In genomic region chr14:79288280-79288679, GRCm38 (mm10) we compare ENCODE assay signal across 15 mouse cellular contexts. TPM values are rescaled to one million over a fixed set of nuclear protein-coding genes. Genes with fewer than 3 reads are reported as not detected.
DNase-seq lines count a peak whose midpoint lies in the region; TF ChIP-seq lines count a peak whose summit lies in the region.
"Had no signal": no experiment of that assay in that cellular context is flagged by ENCODE, and none has a peak within 500 bp of the region (broad histone marks: within the 10 kb centered on the region; RNA-seq: fewer than 3 reads in every experiment).

No protein-coding gene starts in this region.

- no peak overlapping the region for H3K27ac ChIP-seq in layer of hippocampus, adult 2 months
- no peak overlapping the region for H3K27ac ChIP-seq in CH12.LX (ENCODE audit: insufficient read depth, low read depth)
- no peak overlapping the region for H3K27ac ChIP-seq in cortical plate, adult 2 months (ENCODE audit: insufficient read depth, low read length)
- H3K27ac ChIP-seq in spleen, adult 2 months (ENCODE audit: insufficient read depth, low read length): no peak overlapping the region
- H3K27ac ChIP-seq: neural tube, embryonic 15.5 days had no signal

- no peak overlapping the region for H3K4me3 ChIP-seq in layer of hippocampus, adult 2 months
- no peak overlapping the region for H3K4me3 ChIP-seq in CH12.LX (replicated peaks in 1 of 3; ENCODE audit: low read depth in 2 of 3, low read length in 2 of 3, poor library complexity in 1 of 3)
- no peak overlapping the region for H3K4me3 ChIP-seq in cortical plate, adult 2 months (ENCODE audit: insufficient read depth, low read length)
- H3K4me3 ChIP-seq in spleen, adult 2 months (ENCODE audit: extremely low read depth, insufficient read depth, insufficient read length): no peak overlapping the region
- H3K4me3 ChIP-seq: erythroblast, embryonic 14.5 days; megakaryocyte, embryonic 14.5 days; neural tube, embryonic 15.5 days had no signal

- no peak overlapping the region for H3K4me2 ChIP-seq in CH12.LX (ENCODE audit: insufficient read depth, low read depth, poor library complexity, severe bottlenecking)
- H3K4me2 ChIP-seq: neural tube, embryonic 15.5 days had no signal

- peak; percentile 60 for TF ChIP-seq RAD21 in CH12.LX (IDR thresholded peaks at IDR 0.05; ENCODE audit: low read depth, low read length)

- H3K4me1 ChIP-seq in CH12.LX (ENCODE audit: control insufficient read depth in 1 of 2, insufficient read depth in 2 of 2): peaks cover 13 to 24% of the 10 kb centered on the region in 2 experiments
- peaks cover 2% of the 10 kb centered on the region; the same call in 1 of the 2 replicates for H3K4me1 ChIP-seq in cortical plate, adult 2 months (ENCODE audit: control insufficient read depth, insufficient read depth, low read length)
- no peaks in the 10 kb centered on the region; the same call in 1 of the 2 replicates for H3K4me1 ChIP-seq in spleen, adult 2 months (ENCODE audit: control insufficient read depth, insufficient read depth, insufficient read length)

- no peak for TF ChIP-seq POLR2A in CH12.LX (IDR thresholded peaks at IDR 0.05; ENCODE audit: low read depth, low read length)
- no peak for TF ChIP-seq POLR2A in cortical plate, adult 2 months (IDR thresholded peaks at IDR 0.05; ENCODE audit: extremely low read depth, insufficient read depth, low read length)
- no peak for TF ChIP-seq POLR2A in spleen, adult 2 months (IDR thresholded peaks at IDR 0.05; ENCODE audit: low read depth, low read length)

- H3K27me3 ChIP-seq in CH12.LX (replicated peaks): no peaks in the 10 kb centered on the region
- H3K27me3 ChIP-seq in spleen, adult 2 months (ENCODE audit: control insufficient read depth, insufficient read depth, low read length): no peaks in the 10 kb centered on the region
- H3K27me3 ChIP-seq: megakaryocyte, embryonic 14.5 days had no signal

- dilution Hi-C loops in CH12.LX (cut with MboI; ENCODE audit: extremely low pct_ligation_motif_present, extremely low pct_unique_long_range_greater_than_20kb, low sequenced_read_pairs): no loop called here

- DNase-seq in layer of hippocampus, adult 2 months (ENCODE audit: low spot score in 2 of 2): no peak
- DNase-seq in layer of hippocampus, postnatal 14 days (ENCODE audit: low spot score in 2 of 2): no peak
- no peak for DNase-seq in CH12.LX (ENCODE audit: extremely low read depth)
- DNase-seq in spleen, adult 2 months (ENCODE audit: low read depth in 1 of 2, low spot score in 2 of 2): peak in 1 of 2 experiments; percentile 38
- no peak for DNase-seq in urinary bladder, postnatal 4 days (ENCODE audit: low spot score in 2 of 2)
- DNase-seq in yolk sac, embryonic 10.5 days (ENCODE audit: low spot score): no peak
- no peak for DNase-seq in right cerebral cortex, postnatal 14 days
- DNase-seq: cerebellum, adult 9-11 months had no signal

- H3K9me3 ChIP-seq in CH12.LX (replicated peaks; ENCODE audit: low read length): no peaks in the 10 kb centered on the region
- H3K9me3 ChIP-seq: neural tube, embryonic 15.5 days had no signal

- 33% methylated on average over 3 of the region's 3 CpGs for WGBS in spleen, adult 2 months

- H3K9ac ChIP-seq in CH12.LX (ENCODE audit: insufficient read depth, low read depth): no peak overlapping the region
- H3K9ac ChIP-seq: neural tube, embryonic 15.5 days had no signal

- H3K79me2 ChIP-seq in CH12.LX (replicated peaks; ENCODE audit: control insufficient read depth, extremely low read depth, insufficient read depth, poor library complexity, severe bottlenecking): no peaks in the 10 kb centered on the region

- TF ChIP-seq EP300 in CH12.LX (IDR thresholded peaks at IDR 0.05; ENCODE audit: low read length): no peak

- no peaks in the 10 kb centered on the region for H3K36me3 ChIP-seq in CH12.LX (replicated peaks in 1 of 2; ENCODE audit: control insufficient read depth in 1 of 2, insufficient read depth in 1 of 2, low read length in 1 of 2)
- H3K36me3 ChIP-seq in spleen, adult 2 months (ENCODE audit: control insufficient read depth, insufficient read depth, low read length): no peaks in the 10 kb centered on the region
- H3K36me3 ChIP-seq: neural tube, embryonic 15.5 days had no signal

- TF ChIP-seq CTCF in layer of hippocampus, adult 2 months (conservative IDR thresholded peaks at IDR 0.05): peak; percentile 71
- peak; percentile 65 to 72; a peak in 3 of 4 replicates for TF ChIP-seq CTCF in CH12.LX (conservative IDR thresholded peaks at IDR 0.05 in 1 of 2, IDR thresholded peaks at IDR 0.05 in 1 of 2; ENCODE audit: low read depth in 2 of 2, low read length in 2 of 2)
- TF ChIP-seq CTCF in cortical plate, adult 2 months (IDR thresholded peaks at IDR 0.05; ENCODE audit: extremely low read depth, insufficient read depth, low read length): peak; percentile 20; the same call in 1 of the 2 replicates
- peak; percentile 50; the same call in 1 of the 2 replicates for TF ChIP-seq CTCF in spleen, adult 2 months (IDR thresholded peaks at IDR 0.05; ENCODE audit: extremely low read depth, insufficient read depth, insufficient read length, insufficient replicate concordance)

- in situ Hi-C loops in CH12.LX (cut with MboI; ENCODE audit: low pct_ligation_motif_present, low pct_unique_long_range_greater_than_20kb, low sequenced_read_pairs): no loop called here

TF ChIP-seq in CH12.LX, 34 proteins besides CTCF, POLR2A, EP300 and RAD21:
- TF ChIP-seq SMC3 (IDR thresholded peaks at IDR 0.05; ENCODE audit: low read depth, low read length): peak; percentile 61
- TF ChIP-seq ELF1 (IDR thresholded peaks at IDR 0.05; ENCODE audit: low read depth, low read length): no peak

RNA-seq across cellular contexts. Expression of gene Rgcc, which starts 13.2 kb away (rescaled TPM):
- 10 to 100 TPM; 37.1 to 40.7 TPM for total RNA-seq in layer of hippocampus, adult 2 months (2021)
- 10 to 100 TPM; 38.5 to 49.0 TPM for total RNA-seq in layer of hippocampus, postnatal 14 days (2021)
- total RNA-seq in CH12.LX (2012; rRNA removed): 1.6 and 2.2 TPM in 2 replicates
- 3.3 and 5.2 TPM in 2 replicates for total RNA-seq in CH12.LX (2014; rRNA removed)
- 1.2 and 2.3 TPM in 2 replicates for polyA plus RNA-seq in CH12.LX (2012; ENCODE audit: insufficient read length, low read depth)
- 70.5 and 73.1 TPM in 2 replicates for polyA plus RNA-seq in cortical plate, adult 2 months (2012; rRNA removed)
- polyA plus RNA-seq in spleen, adult 2 months (2012; rRNA removed): 57.6 and 94.0 TPM in 2 replicates

RNA-seq across cellular contexts. Expression of gene Zfp957, which starts 41.1 kb away (rescaled TPM):
- total RNA-seq in layer of hippocampus, adult 2 months (2021): not detected
- not detected for total RNA-seq in layer of hippocampus, postnatal 14 days (2021)
- total RNA-seq in CH12.LX (2012; rRNA removed) (not detected in 2 replicates), CH12.LX (2014; rRNA removed) (not detected in 2 replicates)
- polyA plus RNA-seq in CH12.LX (2012; ENCODE audit: insufficient read length, low read depth): not detected in 2 replicates
- not detected in 2 replicates for polyA plus RNA-seq in cortical plate, adult 2 months (2012; rRNA removed)
- polyA plus RNA-seq in spleen, adult 2 months (2012; rRNA removed): not detected in 2 replicates
- total RNA-seq: granulocyte monocyte progenitor cell, adult 5-6 weeks; left cerebral cortex, adult 8-10 months had no signal
- polyA plus RNA-seq: erythroblast, embryonic 14.5 days; intestine, embryonic 14.5 days; neural tube, embryonic 15.5 days had no signal

Comparison
In these comparisons a context has a peak if more than half of its experiments do, and no peak if none do; other contexts are left out.
1. CTCF ChIP-seq: peak in every context shown above with its lines; median percentile 71 in layer of hippocampus, adult 2 months; 68 in CH12.LX; 50 in spleen, adult 2 months; 20 in cortical plate, adult 2 months.
2. RNA of gene Rgcc, which starts 13.2 kb away (total RNA-seq): 38.5 to 49.0 TPM in layer of hippocampus, postnatal 14 days and 37.1 to 40.7 TPM in layer of hippocampus, adult 2 months; 1.6 to 5.2 TPM in CH12.LX; every median in the first group is over 4 times any median in the second.